Mouse (Mus musculus): Measurements from ENCODE around the gene Hey2.

The Hey2 gene

GRCm38 (mm10) chr10:30842643-30843437, at the start of gene Hey2:
Gene Hey2, minus strand, starts transcription at chr10:30842801.
- DNase-seq (ENCODE audit: low spot score): peak; percentile 98

- no peak for DNase-seq (ENCODE audit: low spot score)
Observed at GRCm38 (mm10) chr10:30883085-30883760, 40.6 kb upstream of the Hey2 start.

GRCm38 (mm10) chr10:30881109-30881508, 38.5 kb upstream of the Hey2 start:
- no peak for DNase-seq (ENCODE audit: low spot score)

GRCm38 (mm10) chr10:30845101-30845825, 2.7 kb upstream of the Hey2 start:
- no peak for DNase-seq (ENCODE audit: low spot score)

GRCm38 (mm10) chr10:30844191-30845010, 1.8 kb upstream of the Hey2 start:
- DNase-seq (ENCODE audit: low spot score): no peak

GRCm38 (mm10) chr10:30843438-30844190, 1.0 kb upstream of the Hey2 start:
- DNase-seq (ENCODE audit: low spot score): peak; percentile 15

GRCm38 (mm10) chr10:30842228-30842627, 373 bp downstream of the Hey2 start:
- DNase-seq (ENCODE audit: low spot score): no peak

GRCm38 (mm10) chr10:30840824-30841223, 1.8 kb downstream of the Hey2 start:
- no peak for DNase-seq (ENCODE audit: low spot score)

GRCm38 (mm10) chr10:30838188-30838587, 4.4 kb downstream of the Hey2 start:
- no peak for DNase-seq (ENCODE audit: low spot score)

- peak; percentile 51 for DNase-seq (ENCODE audit: low spot score)
Observed at GRCm38 (mm10) chr10:30825049-30825448, 17.6 kb downstream of the Hey2 start.

GRCm38 (mm10) chr10:30810967-30811293, 31.7 kb downstream of the Hey2 start:
- peak; percentile 93 for DNase-seq (ENCODE audit: low spot score)

- DNase-seq (ENCODE audit: low spot score): no peak
Observed at GRCm38 (mm10) chr10:30810247-30810966, 32.2 kb downstream of the Hey2 start.

- DNase-seq (ENCODE audit: low spot score): peak; percentile 17
Observed at GRCm38 (mm10) chr10:30803587-30804253, 38.9 kb downstream of the Hey2 start.

- peak; percentile 73 for DNase-seq (ENCODE audit: low spot score)
Observed at GRCm38 (mm10) chr10:30802681-30803586, 39.7 kb downstream of the Hey2 start, which contains the start of gene Ncoa7. Gene Ncoa7, minus strand, starts transcription at chr10:30803326.

- peak; percentile 18 for DNase-seq (ENCODE audit: low spot score)
Observed at GRCm38 (mm10) chr10:30802033-30802432, 40.6 kb downstream of the Hey2 start.

GRCm38 (mm10) chr10:30799713-30800450, 42.7 kb downstream of the Hey2 start:
- DNase-seq (ENCODE audit: low spot score): no peak

GRCm38 (mm10) chr10:30796469-30797261, 45.9 kb downstream of the Hey2 start:
- no peak for DNase-seq (ENCODE audit: low spot score)
